Mouse (Mus musculus) gastrocnemius, adult 18-20 months (tissue): ENCODE data around the gene Gna14. TPM values are rescaled to one million over a fixed set of nuclear protein-coding genes. Genes with fewer than 3 reads are reported as not detected.
A peak's percentile ranks its signal among the peaks of the same experiment; 100 is the strongest.

ENCODE experiments used
- DNase-seq: peaks from one replicate; pipeline ENCODE4 v3.0.0; 2021; ENCODE audit warnings: low spot score
- total RNA-seq, 2 experiments: library from RNA; stranded (reverse); gene quantifications; 2 replicates each; pipeline ENCODE4 v1.2.3; 2021

Gene Gna14
- total RNA-seq, 2 experiments from 2014 or later: 0.64 to 1.5 TPM

GRCm38 (mm10) chr19:16585379-16585778 lies 149.8 kb downstream of the Gna14 start:
- peak; percentile 38 for DNase-seq

GRCm38 (mm10) chr19:16593256-16593974 lies 157.9 kb downstream of the Gna14 start:
- DNase-seq: no peak

GRCm38 (mm10) chr19:16593975-16594317 lies 158.4 kb downstream of the Gna14 start:
- DNase-seq: no peak

- DNase-seq: no peak
Observed at GRCm38 (mm10) chr19:16597216-16597615, 161.7 kb downstream of the Gna14 start.

- DNase-seq: no peak
Observed at GRCm38 (mm10) chr19:16598653-16599297, 163.2 kb downstream of the Gna14 start.

DNA sequence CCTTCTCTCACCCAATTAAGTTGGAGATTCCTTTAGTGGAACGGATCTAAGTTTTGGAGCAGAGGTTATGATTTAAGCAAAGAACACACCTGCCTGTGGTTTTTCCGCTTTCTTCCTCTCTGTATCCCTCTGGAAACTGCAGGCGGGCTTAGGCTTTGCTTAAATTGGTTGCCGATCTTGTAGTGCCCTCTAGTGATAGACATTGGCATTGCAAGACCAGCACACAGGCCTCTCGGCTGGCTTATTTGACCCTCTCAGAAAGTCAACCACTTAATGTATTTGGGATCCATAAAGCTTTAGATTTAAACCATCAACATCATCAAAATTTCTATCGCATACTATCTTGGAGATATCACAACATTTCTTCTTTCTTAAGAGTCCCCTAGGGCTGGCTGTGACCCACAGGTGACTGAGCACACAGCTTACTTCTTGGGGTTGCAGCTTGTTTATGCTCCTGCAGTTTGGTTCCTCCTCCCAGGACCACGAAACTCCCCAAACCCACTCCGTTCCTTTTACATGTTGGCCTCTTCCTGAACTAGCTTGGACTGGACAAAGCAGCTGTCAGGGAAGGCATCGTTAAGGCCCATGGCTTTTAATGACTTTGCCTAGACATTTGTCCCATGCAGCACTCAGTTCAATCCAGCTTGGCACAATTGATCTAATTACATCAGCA lies 163.9 kb downstream of the Gna14 start:
- peak; percentile 86 for DNase-seq

- DNase-seq: no peak
Observed at GRCm38 (mm10) chr19:16602026-16602425, 166.5 kb downstream of the Gna14 start.

GRCm38 (mm10) chr19:16607634-16608033 lies 172.1 kb downstream of the Gna14 start:
- DNase-seq: no peak

GRCm38 (mm10) chr19:16623154-16623553 lies 187.6 kb downstream of the Gna14 start:
- DNase-seq: no peak

DNA sequence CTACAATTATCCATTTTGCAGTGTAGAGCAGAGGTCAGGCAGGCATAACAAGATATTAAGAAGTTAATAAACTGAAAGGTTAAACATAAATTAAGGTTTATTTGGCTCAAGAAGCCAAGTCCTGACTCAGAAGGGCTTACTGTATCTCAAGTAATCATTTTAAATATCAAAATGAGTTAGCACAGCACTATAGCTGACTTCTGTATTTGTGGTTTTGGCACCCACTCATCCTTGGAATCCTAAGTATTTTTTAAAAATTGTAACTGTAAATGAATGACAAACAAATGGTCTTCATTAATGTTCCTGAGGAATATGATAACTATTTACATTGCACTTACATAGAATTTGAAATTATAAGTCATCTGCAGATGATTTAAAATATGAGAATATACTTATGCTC lies 189.4 kb downstream of the Gna14 start:
- no peak for DNase-seq

DNA sequence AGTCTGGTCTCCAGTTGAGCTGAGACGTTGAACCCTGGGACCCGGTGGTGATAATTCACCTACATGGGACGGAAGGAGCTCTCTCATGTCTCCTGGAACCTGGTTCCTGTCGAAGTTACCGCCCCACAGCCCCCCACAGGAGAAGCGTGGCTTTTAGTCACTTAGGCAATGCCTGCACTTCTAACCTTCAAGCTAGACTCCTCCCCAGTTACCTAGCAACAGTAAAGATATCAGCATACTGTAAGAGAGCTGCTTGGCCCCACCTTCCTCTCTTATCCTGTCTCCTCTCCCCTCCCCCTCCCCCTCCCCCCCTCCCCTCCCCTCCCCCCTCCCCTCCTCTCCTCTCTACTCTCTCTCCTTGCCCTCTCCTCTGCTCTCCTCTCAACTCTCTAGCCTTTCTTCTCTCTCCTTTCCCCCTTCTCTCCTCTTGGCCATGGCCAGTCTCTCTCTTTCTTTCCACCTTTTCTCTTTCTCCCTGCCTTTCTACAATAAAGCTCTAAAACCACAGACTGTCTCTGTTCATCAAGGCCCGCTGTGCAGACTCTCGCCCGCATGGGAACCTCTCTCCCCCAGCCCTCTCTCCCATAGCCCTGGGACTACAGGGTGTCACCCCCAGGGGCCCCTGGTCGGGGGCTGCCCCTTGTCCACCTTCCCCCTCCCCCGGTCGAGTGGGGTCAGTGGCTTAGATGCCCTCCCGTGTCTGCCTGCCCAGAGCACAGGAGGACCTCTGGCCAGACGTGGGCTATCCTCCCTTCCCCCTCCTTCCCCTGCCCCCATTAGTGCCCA lies 190.2 kb downstream of the Gna14 start:
- DNase-seq: no peak
